Mouse (Mus musculus) liver, postnatal 0 days (tissue): Measurements from ENCODE around the gene Lrsam1.

Experiments used
- CTCF ChIP-seq: sonication (generic); IDR thresholded peaks from 2 replicates; pipeline ENCODE4 v1.5.1; 2016; ENCODE audit warnings: antibody characterized with exemption, low read depth
- EP300 ChIP-seq: IDR thresholded peaks from 2 replicates; pipeline ENCODE4 v1.6.1; 2016; ENCODE audit warnings: antibody characterized with exemption, low read depth, mild to moderate bottlenecking

GRCm38 (mm10) chr2:32971235-32971634, 9.8 kb upstream of the Lrsam1 start:
- TF ChIP-seq EP300 (no peak), CTCF (no peak)
